Mouse (Mus musculus) cerebellum, adult 9-11 months (tissue): Measurements from ENCODE around the gene Acot5.
A peak's percentile ranks its signal among the peaks of the same experiment; 100 is the strongest.
"Not testable (repeated sequence)": the region's sequence is repeated elsewhere in the genome, so short reads cannot be mapped to it uniquely, and the experiment has no call there.

Experiments used
- DNase-seq: peaks from one replicate; pipeline ENCODE4 v3.0.0; 2022

The Acot5 gene

GRCm38 (mm10) chr12:84068986-84069385 is at the start of gene Acot5:
Gene Acot5 (plus strand): TSS chr12:84069325.
- no peak for DNase-seq

- not testable (repeated sequence) for DNase-seq
Measured at GRCm38 (mm10) chr12:84020528-84020927, 48.6 kb upstream of the Acot5 start.

GRCm38 (mm10) chr12:84022266-84022665 is 46.9 kb upstream of the Acot5 start:
- not testable (repeated sequence) for DNase-seq

- no peak for DNase-seq
Measured at GRCm38 (mm10) chr12:84023052-84023745, 45.9 kb upstream of the Acot5 start.

GRCm38 (mm10) chr12:84025888-84026287 is 43.2 kb upstream of the Acot5 start:
- DNase-seq = no peak

- DNase-seq = not testable (repeated sequence)
Measured at GRCm38 (mm10) chr12:84028328-84028727, 40.8 kb upstream of the Acot5 start.

- DNase-seq = not testable (repeated sequence)
Measured at GRCm38 (mm10) chr12:84029043-84029442, 40.1 kb upstream of the Acot5 start.

GRCm38 (mm10) chr12:84030659-84031332 is 38.3 kb upstream of the Acot5 start:
- peak; percentile 71 for DNase-seq

GRCm38 (mm10) chr12:84032854-84033253 is 36.3 kb upstream of the Acot5 start:
- no peak for DNase-seq

- DNase-seq = not testable (repeated sequence)
Measured at GRCm38 (mm10) chr12:84033302-84033701, 35.8 kb upstream of the Acot5 start.

- DNase-seq = no peak
Measured at GRCm38 (mm10) chr12:84034108-84034507, 35.0 kb upstream of the Acot5 start.

- DNase-seq = not testable (repeated sequence)
Measured at GRCm38 (mm10) chr12:84038241-84038640, 30.9 kb upstream of the Acot5 start, which contains the start of gene Acot4. Gene Acot4 (plus strand): TSS chr12:84038379.

- DNase-seq = peak; percentile 69
Measured at GRCm38 (mm10) chr12:84038691-84039111, 30.4 kb upstream of the Acot5 start, which contains the start of gene Gm49366. Gene Gm49366 (plus strand): TSS chr12:84038935.

- no peak for DNase-seq
Measured at GRCm38 (mm10) chr12:84042248-84042647, 26.9 kb upstream of the Acot5 start.

- DNase-seq = no peak
Measured at GRCm38 (mm10) chr12:84044045-84044444, 25.1 kb upstream of the Acot5 start.

GRCm38 (mm10) chr12:84046906-84047305 is 22.2 kb upstream of the Acot5 start:
- no peak for DNase-seq

GRCm38 (mm10) chr12:84050744-84051143 is 18.4 kb upstream of the Acot5 start:
- DNase-seq = not testable (repeated sequence)

- no peak for DNase-seq
Measured at GRCm38 (mm10) chr12:84051937-84052474, 17.1 kb upstream of the Acot5 start, which contains the start of gene Acot3. Gene Acot3 (plus strand): TSS chr12:84052144.

- no peak for DNase-seq
Measured at GRCm38 (mm10) chr12:84052609-84053008, 16.5 kb upstream of the Acot5 start.

GRCm38 (mm10) chr12:84053173-84053572 is 16.0 kb upstream of the Acot5 start:
- no peak for DNase-seq

GRCm38 (mm10) chr12:84053679-84054391 is 15.3 kb upstream of the Acot5 start:
- DNase-seq = peak; percentile 15

GRCm38 (mm10) chr12:84060946-84061345 is 8.2 kb upstream of the Acot5 start:
- DNase-seq = no peak

GRCm38 (mm10) chr12:84062336-84062735 is 6.8 kb upstream of the Acot5 start:
- DNase-seq = no peak
